Mouse (Mus musculus): Measurements from ENCODE around the gene Vdac2. TPM values are rescaled to one million over a fixed set of nuclear protein-coding genes. Genes with fewer than 3 reads are reported as not detected.

Vdac2 gene
- polyA plus RNA-seq, 1 experiment from 2014 or later: 262 TPM

GRCm38 (mm10) chr14:21801624-21802023 is 23.4 kb upstream of the Vdac2 start:
- Histone ChIP-seq H3K27ac (ENCODE audit: low read depth, low read length) (no peak overlapping the region), H3K9me3 (ENCODE audit: control insufficient read depth, low read length) (no peaks in the 10 kb centered on the region), H3K4me3 (ENCODE audit: low read depth, low read length) (no peak overlapping the region), H3K4me2 (ENCODE audit: low read depth, low read length, severe bottlenecking) (no peak overlapping the region), H3K4me1 (replicated peaks; ENCODE audit: control insufficient read depth, insufficient read depth, low read length) (no peaks in the 10 kb centered on the region), H3K36me3 (ENCODE audit: control insufficient read depth, insufficient read depth, low read length) (no peaks in the 10 kb centered on the region), H3K9ac (ENCODE audit: low read length) (no peak overlapping the region), H3K27me3 (ENCODE audit: control insufficient read depth, insufficient read depth, low read length) (no peaks in the 10 kb centered on the region)
- 82% methylated on average over 7 of the region's 7 CpGs for WGBS
- DNase-seq (ENCODE audit: low spot score): no peak
- ATAC-seq (replicated peaks; ENCODE audit: low FRiP score): no peak

- no peak for DNase-seq (ENCODE audit: low spot score)
- ATAC-seq (replicated peaks; ENCODE audit: low FRiP score): no peak
- Histone ChIP-seq H3K4me3 (ENCODE audit: low read depth, low read length) (no peak overlapping the region), H3K27me3 (ENCODE audit: control insufficient read depth, insufficient read depth, low read length) (no peaks in the 10 kb centered on the region), H3K9me3 (ENCODE audit: control insufficient read depth, low read length) (no peaks in the 10 kb centered on the region), H3K4me1 (replicated peaks; ENCODE audit: control insufficient read depth, insufficient read depth, low read length) (no peaks in the 10 kb centered on the region), H3K36me3 (ENCODE audit: control insufficient read depth, insufficient read depth, low read length) (no peaks in the 10 kb centered on the region), H3K4me2 (ENCODE audit: low read depth, low read length, severe bottlenecking) (no peak overlapping the region), H3K27ac (ENCODE audit: low read depth, low read length) (no peak overlapping the region), H3K9ac (ENCODE audit: low read length) (no peak overlapping the region)
- 94% methylated on average over 6 of the region's 6 CpGs for WGBS
These were observed 22.4 kb upstream of the Vdac2 start for GRCm38 (mm10) chr14:21802543-21803206.

- Histone ChIP-seq H3K27ac (ENCODE audit: low read depth, low read length) (no peak overlapping the region), H3K27me3 (ENCODE audit: control insufficient read depth, insufficient read depth, low read length) (no peaks in the 10 kb centered on the region), H3K36me3 (ENCODE audit: control insufficient read depth, insufficient read depth, low read length) (no peaks in the 10 kb centered on the region), H3K4me3 (ENCODE audit: low read depth, low read length) (no peak overlapping the region), H3K9me3 (ENCODE audit: control insufficient read depth, low read length) (no peaks in the 10 kb centered on the region), H3K9ac (ENCODE audit: low read length) (no peak overlapping the region), H3K4me2 (ENCODE audit: low read depth, low read length, severe bottlenecking) (no peak overlapping the region), H3K4me1 (replicated peaks; ENCODE audit: control insufficient read depth, insufficient read depth, low read length) (no peaks in the 10 kb centered on the region)
- 88% methylated on average over 2 of the region's 2 CpGs for WGBS
- ATAC-seq (replicated peaks; ENCODE audit: low FRiP score) (no peak), DNase-seq (ENCODE audit: low spot score) (no peak)
These were observed 18.8 kb upstream of the Vdac2 start for GRCm38 (mm10) chr14:21806203-21806602.

GRCm38 (mm10) chr14:21806631-21807160 is 18.3 kb upstream of the Vdac2 start:
- Histone ChIP-seq H3K4me2 (ENCODE audit: low read depth, low read length, severe bottlenecking) (no peak overlapping the region), H3K27me3 (ENCODE audit: control insufficient read depth, insufficient read depth, low read length) (no peaks in the 10 kb centered on the region), H3K4me3 (ENCODE audit: low read depth, low read length) (no peak overlapping the region), H3K9me3 (ENCODE audit: control insufficient read depth, low read length) (no peaks in the 10 kb centered on the region), H3K27ac (ENCODE audit: low read depth, low read length) (no peak overlapping the region), H3K9ac (ENCODE audit: low read length) (no peak overlapping the region), H3K4me1 (replicated peaks; ENCODE audit: control insufficient read depth, insufficient read depth, low read length) (no peaks in the 10 kb centered on the region), H3K36me3 (ENCODE audit: control insufficient read depth, insufficient read depth, low read length) (no peaks in the 10 kb centered on the region)
- no peak for DNase-seq (ENCODE audit: low spot score)
- ATAC-seq (replicated peaks; ENCODE audit: low FRiP score): no peak
- 92% methylated on average over 3 of the region's 3 CpGs for WGBS

GRCm38 (mm10) chr14:21808208-21808922 is 16.7 kb upstream of the Vdac2 start:
- no peaks in the 10 kb centered on the region for H3K9me3 ChIP-seq (ENCODE audit: control insufficient read depth, low read length)
- 92% methylated on average over 8 of the region's 8 CpGs for WGBS

GRCm38 (mm10) chr14:21809418-21809817 is 15.6 kb upstream of the Vdac2 start:
- no peaks in the 10 kb centered on the region for H3K36me3 ChIP-seq (ENCODE audit: control insufficient read depth, insufficient read depth, low read length)
- DNase-seq (ENCODE audit: low spot score): no peak
- H3K4me1 ChIP-seq (replicated peaks; ENCODE audit: control insufficient read depth, insufficient read depth, low read length): no peaks in the 10 kb centered on the region
- no peaks in the 10 kb centered on the region for H3K9me3 ChIP-seq (ENCODE audit: control insufficient read depth, low read length)
- no peak overlapping the region for H3K27ac ChIP-seq (ENCODE audit: low read depth, low read length)
- ATAC-seq (replicated peaks; ENCODE audit: low FRiP score): no peak
- no peak overlapping the region for H3K9ac ChIP-seq (ENCODE audit: low read length)
- 94% methylated on average over 2 of the region's 2 CpGs for WGBS
- H3K4me3 ChIP-seq (ENCODE audit: low read depth, low read length): no peak overlapping the region
- H3K4me2 ChIP-seq (ENCODE audit: low read depth, low read length, severe bottlenecking): no peak overlapping the region
- H3K27me3 ChIP-seq (ENCODE audit: control insufficient read depth, insufficient read depth, low read length): no peaks in the 10 kb centered on the region

More at GRCm38 (mm10) chr14:21808208-21808922, 16.7 kb upstream of the Vdac2 start:
- no peak overlapping the region for H3K4me3 ChIP-seq (ENCODE audit: low read depth, low read length)
- H3K4me1 ChIP-seq (replicated peaks; ENCODE audit: control insufficient read depth, insufficient read depth, low read length): no peaks in the 10 kb centered on the region
- H3K27ac ChIP-seq (ENCODE audit: low read depth, low read length): no peak overlapping the region
- H3K36me3 ChIP-seq (ENCODE audit: control insufficient read depth, insufficient read depth, low read length): no peaks in the 10 kb centered on the region
- ATAC-seq (replicated peaks; ENCODE audit: low FRiP score): no peak
- no peak overlapping the region for H3K4me2 ChIP-seq (ENCODE audit: low read depth, low read length, severe bottlenecking)
- no peak overlapping the region for H3K9ac ChIP-seq (ENCODE audit: low read length)
- no peak for DNase-seq (ENCODE audit: low spot score)
- H3K27me3 ChIP-seq (ENCODE audit: control insufficient read depth, insufficient read depth, low read length): no peaks in the 10 kb centered on the region

- Histone ChIP-seq H3K27ac (ENCODE audit: low read depth, low read length) (no peak overlapping the region), H3K27me3 (ENCODE audit: control insufficient read depth, insufficient read depth, low read length) (no peaks in the 10 kb centered on the region), H3K9ac (ENCODE audit: low read length) (no peak overlapping the region), H3K9me3 (ENCODE audit: control insufficient read depth, low read length) (no peaks in the 10 kb centered on the region), H3K4me1 (replicated peaks; ENCODE audit: control insufficient read depth, insufficient read depth, low read length) (no peaks in the 10 kb centered on the region), H3K4me2 (ENCODE audit: low read depth, low read length, severe bottlenecking) (no peak overlapping the region), H3K36me3 (ENCODE audit: control insufficient read depth, insufficient read depth, low read length) (no peaks in the 10 kb centered on the region), H3K4me3 (ENCODE audit: low read depth, low read length) (no peak overlapping the region)
- WGBS: 94% methylated on average over 4 of the region's 4 CpGs
- ATAC-seq (replicated peaks; ENCODE audit: low FRiP score): no peak
- DNase-seq (ENCODE audit: low spot score): no peak
These were observed 13.7 kb upstream of the Vdac2 start for GRCm38 (mm10) chr14:21811301-21811700.

GRCm38 (mm10) chr14:21811744-21812393 is 13.2 kb upstream of the Vdac2 start:
- WGBS: 88% methylated on average over 10 of the region's 10 CpGs
- no peaks in the 10 kb centered on the region for H3K36me3 ChIP-seq (ENCODE audit: control insufficient read depth, insufficient read depth, low read length)

More at GRCm38 (mm10) chr14:21811744-21812393, 13.2 kb upstream of the Vdac2 start:
- DNase-seq (ENCODE audit: low spot score) (no peak), ATAC-seq (replicated peaks; ENCODE audit: low FRiP score) (no peak)
- Histone ChIP-seq H3K4me1 (replicated peaks; ENCODE audit: control insufficient read depth, insufficient read depth, low read length) (no peaks in the 10 kb centered on the region), H3K27ac (ENCODE audit: low read depth, low read length) (no peak overlapping the region), H3K4me3 (ENCODE audit: low read depth, low read length) (no peak overlapping the region), H3K9ac (ENCODE audit: low read length) (no peak overlapping the region), H3K4me2 (ENCODE audit: low read depth, low read length, severe bottlenecking) (no peak overlapping the region), H3K9me3 (ENCODE audit: control insufficient read depth, low read length) (no peaks in the 10 kb centered on the region), H3K27me3 (ENCODE audit: control insufficient read depth, insufficient read depth, low read length) (no peaks in the 10 kb centered on the region)
